Mouse (Mus musculus): ENCODE measurements around the gene Ptch1. TPM values are rescaled to one million over a fixed set of nuclear protein-coding genes. Genes with fewer than 3 reads are reported as not detected.

The Ptch1 gene
- total RNA-seq (2012; rRNA removed) (7.5 and 9.4 TPM in 2 replicates), polyA plus RNA-seq (2012; ENCODE audit: insufficient read depth in 1 of 2, insufficient read length in 2 of 2, low read depth in 1 of 2, low replicate concordance in 2 of 2, missing spikeins in 1 of 2) (10 to 100 TPM; 23.4 to 79.0 TPM)

- H3K27me3 ChIP-seq (ENCODE audit: control insufficient read depth in 1 of 2, insufficient read depth in 2 of 2, low read length in 2 of 2) = no peaks in the 10 kb centered on the region; a peak in 1 of 4 replicates
- TF ChIP-seq MEF2A (IDR thresholded peaks at IDR 0.05; ENCODE audit: extremely low read depth, insufficient replicate concordance, low read depth, low read length, poor library complexity, severe bottlenecking) = no peak
- no peak for TF ChIP-seq RAD21 (IDR thresholded peaks at IDR 0.05; ENCODE audit: low read depth, low read length)
- no peak for TF ChIP-seq MYC (IDR thresholded peaks at IDR 0.05; ENCODE audit: low read depth, low read length)
- TF ChIP-seq GATA1 (IDR thresholded peaks at IDR 0.05; ENCODE audit: low read depth, low read length) = no peak
- TF ChIP-seq MAZ (IDR thresholded peaks at IDR 0.05; ENCODE audit: low read depth, low read length) = no peak
- TF ChIP-seq POLR2AphosphoS2 (IDR thresholded peaks at IDR 0.05; ENCODE audit: low read length) = no peak
- no peak for TF ChIP-seq MAX (IDR thresholded peaks at IDR 0.05; ENCODE audit: low read length)
- TF ChIP-seq MXI1 (IDR thresholded peaks at IDR 0.05; ENCODE audit: low read depth, low read length) = no peak
- no peak for TF ChIP-seq GABPA (IDR thresholded peaks at IDR 0.05; ENCODE audit: low read depth, low read length)
- TF ChIP-seq MYB (IDR thresholded peaks at IDR 0.05; ENCODE audit: low read depth, low read length) = no peak
- no peak for TF ChIP-seq SMC3 (IDR thresholded peaks at IDR 0.05; ENCODE audit: low read depth, low read length)
Measured at GRCm38 (mm10) chr13:63573256-63573835, at the start of gene Ptch1. TSS of gene Ptch1 (minus strand) at chr13:63573598.

GRCm38 (mm10) chr13:63621301-63621700 lies 47.9 kb upstream of the Ptch1 start:
- Histone ChIP-seq H3K4me3 (ENCODE audit: control insufficient read depth in 1 of 2, insufficient read depth in 1 of 2, low read depth in 2 of 2, low read length in 2 of 2) (no peak overlapping the region), H3K27me3 (ENCODE audit: control insufficient read depth in 1 of 2, insufficient read depth in 2 of 2, low read length in 2 of 2) (peaks cover 0 to 5% of the 10 kb centered on the region in 2 experiments; a peak in 3 of 4 replicates), H3K4me1 (ENCODE audit: control insufficient read depth in 1 of 2, insufficient read depth in 2 of 2, low read length in 2 of 2) (no peaks in the 10 kb centered on the region), H3K79me2 (ENCODE audit: control insufficient read depth, insufficient read depth, low read length, poor library complexity) (no peaks in the 10 kb centered on the region), H3K9ac (ENCODE audit: control insufficient read depth, low read depth, low read length, poor library complexity, severe bottlenecking) (no peak overlapping the region), H3K36me3 (ENCODE audit: control insufficient read depth in 1 of 2, insufficient read depth in 2 of 2, low read length in 2 of 2) (no peaks in the 10 kb centered on the region), H3K27ac (ENCODE audit: control insufficient read depth, low read depth, low read length) (no peak overlapping the region), H3K9me3 (replicated peaks; ENCODE audit: insufficient read depth, low read length) (no peaks in the 10 kb centered on the region)
- DNase-seq (ENCODE audit: low read depth, low spot score) = no peak
- TF ChIP-seq ZNF384 (IDR thresholded peaks at IDR 0.05; ENCODE audit: low read depth, low read length) = peak; percentile 57
- TF ChIP-seq TBP (IDR thresholded peaks at IDR 0.05; ENCODE audit: low read depth, low read length) = no peak
- TF ChIP-seq TCF12 (IDR thresholded peaks at IDR 0.05; ENCODE audit: low read depth, low read length) = no peak

More at GRCm38 (mm10) chr13:63573256-63573835, at the start of gene Ptch1:
- Histone ChIP-seq H3K9me3 (replicated peaks; ENCODE audit: insufficient read depth, low read length) (no peaks in the 10 kb centered on the region), H3K9ac (ENCODE audit: control insufficient read depth, low read depth, low read length, poor library complexity, severe bottlenecking) (no peak within 1 kb of the TSS), H3K36me3 (ENCODE audit: control insufficient read depth in 1 of 2, insufficient read depth in 2 of 2, low read length in 2 of 2) (peaks cover 0 to 5% of the 10 kb centered on the region in 2 experiments; a peak in 1 of 4 replicates), H3K4me3 (ENCODE audit: control insufficient read depth in 1 of 2, insufficient read depth in 1 of 2, low read depth in 2 of 2, low read length in 2 of 2) (no peak within 1 kb of the TSS), H3K79me2 (ENCODE audit: control insufficient read depth, insufficient read depth, low read length, poor library complexity) (no peaks in the 10 kb centered on the region), H3K27ac (ENCODE audit: control insufficient read depth, low read depth, low read length) (no peak within 1 kb of the TSS), H3K4me1 (ENCODE audit: control insufficient read depth in 1 of 2, insufficient read depth in 2 of 2, low read length in 2 of 2) (peaks cover 0 to 6% of the 10 kb centered on the region in 2 experiments)
- no peak for DNase-seq (ENCODE audit: low read depth, low spot score)

- TF ChIP-seq JUND (IDR thresholded peaks at IDR 0.05; ENCODE audit: low read depth, low read length) = no peak
Measured at GRCm38 (mm10) chr13:63613201-63613600, 39.8 kb upstream of the Ptch1 start.

More at GRCm38 (mm10) chr13:63613201-63613600, 39.8 kb upstream of the Ptch1 start:
- H3K9ac ChIP-seq (ENCODE audit: control insufficient read depth, low read depth, low read length, poor library complexity, severe bottlenecking) = no peak overlapping the region
- no peak overlapping the region for H3K4me3 ChIP-seq (ENCODE audit: control insufficient read depth in 1 of 2, insufficient read depth in 1 of 2, low read depth in 2 of 2, low read length in 2 of 2)
- no peaks in the 10 kb centered on the region for H3K79me2 ChIP-seq (ENCODE audit: control insufficient read depth, insufficient read depth, low read length, poor library complexity)
- DNase-seq (ENCODE audit: low read depth, low spot score) = no peak
- peaks cover 0 to 3% of the 10 kb centered on the region in 2 experiments; a peak in 2 of 4 replicates for H3K27me3 ChIP-seq (ENCODE audit: control insufficient read depth in 1 of 2, insufficient read depth in 2 of 2, low read length in 2 of 2)
- H3K9me3 ChIP-seq (replicated peaks; ENCODE audit: insufficient read depth, low read length) = no peaks in the 10 kb centered on the region
- no peaks in the 10 kb centered on the region for H3K36me3 ChIP-seq (ENCODE audit: control insufficient read depth in 1 of 2, insufficient read depth in 2 of 2, low read length in 2 of 2)
- no peak overlapping the region for H3K27ac ChIP-seq (ENCODE audit: control insufficient read depth, low read depth, low read length)
- H3K4me1 ChIP-seq (ENCODE audit: control insufficient read depth in 1 of 2, insufficient read depth in 2 of 2, low read length in 2 of 2) = no peaks in the 10 kb centered on the region
